Mouse (Mus musculus): ENCODE data around the gene Gm14412.
"Not testable (repeated sequence)": the region's sequence is repeated elsewhere in the genome, so short reads cannot be mapped to it uniquely, and the experiment has no call there.

DNA sequence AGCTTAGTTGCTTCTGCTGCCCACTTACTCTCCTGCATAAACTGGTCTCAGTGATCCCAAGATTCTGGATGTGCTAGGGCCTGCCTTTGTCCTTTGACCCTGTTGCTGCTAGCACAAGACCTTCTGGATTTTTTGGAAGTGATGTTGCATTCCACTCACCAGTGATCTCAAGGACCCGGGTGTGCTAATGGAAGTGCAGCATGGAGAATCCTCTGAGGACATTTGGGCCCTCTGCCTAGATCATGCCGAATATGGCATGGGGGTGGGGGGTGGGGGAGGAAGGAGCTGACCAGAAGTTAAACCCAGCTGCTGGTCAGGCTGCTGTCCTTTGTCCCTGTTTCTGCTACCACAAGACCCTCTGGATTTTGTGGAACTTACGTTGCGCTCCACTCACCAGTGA, 14.5 kb downstream of the Gm14412 start:
- not testable (repeated sequence) for TF ChIP-seq CTCF (IDR thresholded peaks at IDR 0.05; ENCODE audit: control insufficient read depth, insufficient read depth, low read length); POLR2A (IDR thresholded peaks at IDR 0.05; ENCODE audit: borderline replicate concordance, control insufficient read depth, low read depth, low read length)

All from bone marrow, adult 2 months (tissue).